Mouse (Mus musculus) liver, adult 2 months (tissue): ENCODE data around the gene Ttc33. TPM values are rescaled to one million over a fixed set of nuclear protein-coding genes. Genes with fewer than 3 reads are reported as not detected.
A peak's percentile ranks its signal among the peaks of the same experiment; 100 is the strongest.

Source experiments
- DNase-seq: peaks from one replicate; pipeline ENCODE4 v3.0.0-alpha.2; 2011; ENCODE audit warnings: low read depth, low spot score; ENCODE audit errors: extremely low read depth
- H3K27ac ChIP-seq: fragments of 200-500 bp; replicated peaks from 2 replicates; pipeline ENCODE4 v1.5.1; 2012; ENCODE audit warnings: low read depth, mild to moderate bottlenecking, control low read depth, inconsistent platforms, low read length; ENCODE audit not compliant: insufficient read depth
- H3K27me3 ChIP-seq: fragments of 200-500 bp; 2 replicates; pipeline ENCODE4 v1.6.1; 2012; ENCODE audit warnings: mild to moderate bottlenecking, moderate library complexity, low read length, inconsistent platforms; ENCODE audit not compliant: control insufficient read depth, insufficient read depth
- H3K36me3 ChIP-seq: fragments of 200-500 bp; 2 replicates; pipeline ENCODE4 v1.6.1; 2012; ENCODE audit warnings: low read length, inconsistent platforms; ENCODE audit not compliant: control insufficient read depth, insufficient read depth
- H3K4me1 ChIP-seq: fragments of 200-500 bp; 2 replicates; pipeline ENCODE4 v1.6.1; 2011; ENCODE audit warnings: low read length; ENCODE audit not compliant: control insufficient read depth, insufficient read depth
- H3K4me3 ChIP-seq: fragments of 200-500 bp; 2 replicates; pipeline ENCODE4 v1.5.1; 2011; ENCODE audit warnings: low read depth, mild to moderate bottlenecking, control low read depth, low read length, moderate library complexity; ENCODE audit not compliant: insufficient read depth
- H3K79me2 ChIP-seq: fragments of 200-500 bp; 2 replicates; pipeline ENCODE4 v1.6.1; 2012; ENCODE audit warnings: inconsistent platforms, mild to moderate bottlenecking, low read length, moderate library complexity; ENCODE audit not compliant: control insufficient read depth, insufficient read depth
- H3K9ac ChIP-seq: fragments of 200-500 bp; 2 replicates; pipeline ENCODE4 v1.6.1; 2012; ENCODE audit warnings: low read depth, mild to moderate bottlenecking, control low read depth, inconsistent platforms, low read length
- CTCF ChIP-seq: fragments of 200-500 bp; IDR thresholded peaks from 2 replicates; pipeline ENCODE4 v1.5.1; 2011; ENCODE audit warnings: low read depth, low read length, control low read depth
- POLR2A ChIP-seq: fragments of 200-500 bp; IDR thresholded peaks from 2 replicates; pipeline ENCODE4 v1.6.1; 2011; ENCODE audit warnings: low read length, control low read depth; ENCODE audit not compliant: insufficient read depth; ENCODE audit errors: extremely low read depth
- WGBS: fragments of 180-500 bp; shearing (Covaris S2); methylation state at CpG from one replicate; pipeline ENCODE4 v1.1.7; 2018; 5-methylcytosine and 5-hydroxymethylcytosine counted together
- polyA plus RNA-seq: library from polyadenylated mRNA; depleted of rRNA; stranded (reverse); fragments of >200 nt; gene quantifications from 2 replicates; pipeline ENCODE4 v1.2.3, GENCODE M21; 2012
- total RNA-seq: library from RNA; depleted of rRNA; stranded (reverse); fragments of >200 nt; gene quantifications from 2 replicates; pipeline ENCODE4 v1.2.3, GENCODE M21; 2014

The Ttc33 gene
- total and polyA plus RNA-seq, 2 experiments = 3.7 to 34.7 TPM

GRCm38 (mm10) chr15:5142047-5142446 lies 43.3 kb upstream of the Ttc33 start:
- no peak overlapping the region for H3K4me3 ChIP-seq
- WGBS = 63% methylated on average over 5 of the region's 5 CpGs
- DNase-seq = no peak
- TF ChIP-seq CTCF = no peak
- no peak for TF ChIP-seq POLR2A
- peaks cover 5% of the 10 kb centered on the region for H3K4me1 ChIP-seq
- no peak overlapping the region for H3K9ac ChIP-seq
- no peak overlapping the region for H3K27ac ChIP-seq
- peaks cover 15% of the 10 kb centered on the region; the same call in 1 of the 2 replicates for H3K79me2 ChIP-seq
- H3K36me3 ChIP-seq = no peaks in the 10 kb centered on the region
- no peaks in the 10 kb centered on the region for H3K27me3 ChIP-seq

GRCm38 (mm10) chr15:5142714-5143113 lies 42.6 kb upstream of the Ttc33 start:
- H3K36me3 ChIP-seq = no peaks in the 10 kb centered on the region
- no peaks in the 10 kb centered on the region for H3K27me3 ChIP-seq
- H3K4me3 ChIP-seq = no peak overlapping the region
- no peak overlapping the region for H3K9ac ChIP-seq
- 73% methylated on average over 5 of the region's 5 CpGs for WGBS
- peaks cover 5% of the 10 kb centered on the region for H3K4me1 ChIP-seq
- TF ChIP-seq CTCF (no peak), POLR2A (no peak)
- DNase-seq = no peak
- no peak overlapping the region for H3K27ac ChIP-seq
- H3K79me2 ChIP-seq = peaks cover 17% of the 10 kb centered on the region; the same call in 1 of the 2 replicates

- peak; percentile 37 for DNase-seq
- Histone ChIP-seq H3K27ac (peak within 1 kb of the TSS; percentile 47), H3K4me3 (peak within 1 kb of the TSS; percentile 98), H3K79me2 (peaks cover 17% of the 10 kb centered on the region; the same call in 1 of the 2 replicates), H3K9ac (peak within 1 kb of the TSS; percentile 89), H3K4me1 (peaks cover 5% of the 10 kb centered on the region), H3K27me3 (no peaks in the 10 kb centered on the region), H3K36me3 (no peaks in the 10 kb centered on the region)
- under 1% methylated on average over 80 of the region's 80 CpGs for WGBS
- TF ChIP-seq CTCF (peak; percentile 67), POLR2A (peak; percentile 64)
Observed at GRCm38 (mm10) chr15:5143361-5144020, 41.8 kb upstream of the Ttc33 start, which contains the start of gene Prkaa1. Gene Prkaa1 (plus strand): TSS chr15:5143861.

GRCm38 (mm10) chr15:5144021-5144778 lies 41.1 kb upstream of the Ttc33 start:
- TF ChIP-seq POLR2A (no peak), CTCF (peak; percentile 20; the same call in 1 of the 2 replicates)
- Histone ChIP-seq H3K4me3 (peak overlapping the region; percentile 98), H3K27ac (peak overlapping the region; percentile 47), H3K36me3 (no peaks in the 10 kb centered on the region), H3K4me1 (peaks cover 5% of the 10 kb centered on the region), H3K79me2 (peaks cover 17% of the 10 kb centered on the region; the same call in 1 of the 2 replicates), H3K9ac (peak overlapping the region; percentile 89), H3K27me3 (no peaks in the 10 kb centered on the region)
- 1% methylated on average over 61 of the region's 61 CpGs for WGBS
- DNase-seq = no peak

- no peak overlapping the region for H3K4me3 ChIP-seq
- H3K79me2 ChIP-seq = peaks cover 20% of the 10 kb centered on the region; the same call in 1 of the 2 replicates
- no peaks in the 10 kb centered on the region for H3K36me3 ChIP-seq
- H3K9ac ChIP-seq = no peak overlapping the region
- TF ChIP-seq CTCF (no peak), POLR2A (no peak)
- no peaks in the 10 kb centered on the region for H3K27me3 ChIP-seq
- H3K4me1 ChIP-seq = peaks cover 5% of the 10 kb centered on the region
- WGBS = 71% methylated on average over 9 of the region's 9 CpGs
- DNase-seq = no peak
- no peak overlapping the region for H3K27ac ChIP-seq
Observed at GRCm38 (mm10) chr15:5145196-5145945, 40.0 kb upstream of the Ttc33 start.
